Mouse (Mus musculus): Measurements from ENCODE around the gene Usp19. TPM values are rescaled to one million over a fixed set of nuclear protein-coding genes. Genes with fewer than 3 reads are reported as not detected.

Usp19 gene
- polyA plus RNA-seq, 1 experiment = 86.0 TPM

DNA sequence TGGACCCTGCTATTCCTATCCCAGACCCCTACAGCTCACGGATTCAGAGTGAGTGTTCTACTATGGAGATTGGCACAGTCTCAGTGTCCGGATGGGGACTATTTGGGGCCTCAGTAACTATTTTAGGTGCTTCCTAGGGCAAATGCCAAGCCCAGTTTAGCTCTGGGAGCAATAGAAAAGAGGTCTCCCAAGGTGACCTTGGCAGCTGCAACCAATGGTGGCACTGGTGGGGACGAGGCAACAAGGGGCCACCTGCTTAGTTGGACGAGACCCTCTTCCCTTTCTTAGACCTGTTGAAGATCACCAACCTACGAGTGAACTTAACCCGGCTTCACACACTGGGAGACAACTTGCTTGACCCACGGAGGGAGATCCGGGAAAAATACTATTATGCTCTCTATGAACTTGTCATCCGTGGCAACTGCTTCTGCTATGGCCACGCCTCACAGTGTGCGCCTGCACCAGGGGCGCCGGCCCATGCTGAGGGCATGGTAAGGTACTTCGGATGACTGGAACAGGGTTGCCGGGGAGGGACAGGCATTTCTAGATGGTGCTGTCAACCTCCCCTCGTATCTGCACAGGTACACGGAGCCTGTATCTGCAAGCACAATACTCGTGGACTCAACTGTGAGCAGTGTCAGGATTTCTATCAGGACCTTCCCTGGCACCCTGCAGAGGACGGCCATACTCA, 8.7 kb upstream of the Usp19 start:
- no peak overlapping the region for H3K9ac ChIP-seq (ENCODE audit: low read depth, poor library complexity, severe bottlenecking)
- H3K4me1 ChIP-seq (ENCODE audit: control insufficient read depth, insufficient read depth, low read length) = peaks cover 3% of the 10 kb centered on the region
- H3K9me3 ChIP-seq (replicated peaks; ENCODE audit: control insufficient read depth, insufficient read depth, low read length, poor library complexity, severe bottlenecking) = no peaks in the 10 kb centered on the region
- no peak overlapping the region for H3K27ac ChIP-seq (ENCODE audit: insufficient read depth, low read length)
- H3K36me3 ChIP-seq (ENCODE audit: control insufficient read depth, insufficient read depth, low read length, poor library complexity, severe bottlenecking) = no peaks in the 10 kb centered on the region
- no peak overlapping the region for H3K4me3 ChIP-seq (ENCODE audit: low read depth, low read length)
- H3K27me3 ChIP-seq (ENCODE audit: control insufficient read depth, insufficient read depth, low read length, poor library complexity, severe bottlenecking) = no peaks in the 10 kb centered on the region
- TF ChIP-seq EP300 (IDR thresholded peaks at IDR 0.05; ENCODE audit: insufficient read depth, low read depth, low read length) (no peak), CTCF (IDR thresholded peaks at IDR 0.05; ENCODE audit: low read depth, low read length) (no peak), POLR2A (IDR thresholded peaks at IDR 0.05; ENCODE audit: insufficient read depth, low read length) (no peak)

DNA sequence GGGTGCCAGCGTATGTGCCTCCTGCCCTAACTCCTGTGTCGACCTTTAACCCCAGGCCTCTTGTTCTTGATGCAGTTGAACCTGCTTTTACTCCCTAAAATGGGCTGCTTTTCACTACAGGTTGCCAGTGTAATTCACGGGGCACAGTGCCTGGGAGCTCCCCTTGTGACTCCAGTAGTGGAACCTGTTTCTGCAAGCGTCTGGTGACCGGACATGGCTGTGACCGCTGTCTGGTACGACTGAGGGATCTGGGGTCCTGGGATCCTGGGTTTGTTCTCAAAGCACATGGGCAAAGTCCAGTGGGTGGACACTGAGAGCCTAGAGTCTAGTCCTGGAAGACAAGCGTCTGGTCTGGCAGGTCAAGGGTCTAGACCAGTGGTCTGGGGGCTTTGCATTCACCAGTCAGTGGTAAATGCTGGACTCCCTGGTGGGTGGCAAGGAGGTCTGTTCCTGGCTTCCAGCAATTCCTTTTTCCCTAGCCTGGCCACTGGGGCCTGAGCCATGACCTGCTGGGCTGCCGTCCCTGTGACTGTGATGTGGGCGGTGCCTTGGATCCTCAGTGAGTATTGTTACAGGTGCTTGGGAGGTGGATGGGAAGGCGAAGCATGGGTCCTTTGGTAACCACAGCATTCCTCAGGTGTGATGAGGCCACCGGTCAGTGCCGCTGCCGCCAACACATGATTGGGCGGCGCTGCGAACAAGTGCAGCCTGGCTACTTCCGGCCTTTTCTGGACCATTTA, 7.2 kb upstream of the Usp19 start:
- Histone ChIP-seq H3K27me3 (ENCODE audit: control insufficient read depth, insufficient read depth, low read length, poor library complexity, severe bottlenecking) (no peaks in the 10 kb centered on the region), H3K36me3 (ENCODE audit: control insufficient read depth, insufficient read depth, low read length, poor library complexity, severe bottlenecking) (no peaks in the 10 kb centered on the region), H3K4me1 (ENCODE audit: control insufficient read depth, insufficient read depth, low read length) (peaks cover 3% of the 10 kb centered on the region), H3K9ac (ENCODE audit: low read depth, poor library complexity, severe bottlenecking) (no peak overlapping the region), H3K27ac (ENCODE audit: insufficient read depth, low read length) (no peak overlapping the region), H3K9me3 (replicated peaks; ENCODE audit: control insufficient read depth, insufficient read depth, low read length, poor library complexity, severe bottlenecking) (no peaks in the 10 kb centered on the region), H3K4me3 (ENCODE audit: low read depth, low read length) (no peak overlapping the region)
- TF ChIP-seq CTCF (IDR thresholded peaks at IDR 0.05; ENCODE audit: low read depth, low read length) (no peak), EP300 (IDR thresholded peaks at IDR 0.05; ENCODE audit: insufficient read depth, low read depth, low read length) (no peak), POLR2A (IDR thresholded peaks at IDR 0.05; ENCODE audit: insufficient read depth, low read length) (no peak)

DNA sequence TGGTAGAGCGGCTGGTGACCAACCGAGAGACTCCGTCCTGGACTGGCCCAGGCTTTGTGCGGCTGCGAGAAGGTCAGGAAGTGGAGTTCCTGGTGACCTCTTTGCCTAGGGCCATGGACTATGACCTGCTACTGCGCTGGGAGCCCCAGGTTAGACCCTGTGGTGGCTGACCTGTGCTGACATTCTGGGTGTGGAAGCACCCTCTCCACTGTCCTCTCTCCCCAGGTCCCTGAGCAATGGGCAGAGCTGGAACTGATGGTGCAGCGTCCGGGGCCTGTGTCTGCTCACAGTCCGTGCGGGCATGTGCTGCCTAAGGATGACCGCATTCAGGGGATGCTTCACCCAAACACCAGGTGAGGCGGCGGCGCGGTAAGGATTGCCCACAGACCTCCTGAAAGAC, 6.4 kb upstream of the Usp19 start:
- Histone ChIP-seq H3K9me3 (replicated peaks; ENCODE audit: control insufficient read depth, insufficient read depth, low read length, poor library complexity, severe bottlenecking) (no peaks in the 10 kb centered on the region), H3K4me1 (ENCODE audit: control insufficient read depth, insufficient read depth, low read length) (peaks cover 3% of the 10 kb centered on the region), H3K36me3 (ENCODE audit: control insufficient read depth, insufficient read depth, low read length, poor library complexity, severe bottlenecking) (no peaks in the 10 kb centered on the region), H3K27me3 (ENCODE audit: control insufficient read depth, insufficient read depth, low read length, poor library complexity, severe bottlenecking) (no peaks in the 10 kb centered on the region), H3K4me3 (ENCODE audit: low read depth, low read length) (no peak overlapping the region), H3K27ac (ENCODE audit: insufficient read depth, low read length) (no peak overlapping the region), H3K9ac (ENCODE audit: low read depth, poor library complexity, severe bottlenecking) (no peak overlapping the region)
- TF ChIP-seq POLR2A (IDR thresholded peaks at IDR 0.05; ENCODE audit: insufficient read depth, low read length) (no peak), CTCF (IDR thresholded peaks at IDR 0.05; ENCODE audit: low read depth, low read length) (no peak), EP300 (IDR thresholded peaks at IDR 0.05; ENCODE audit: insufficient read depth, low read depth, low read length) (no peak)

DNA sequence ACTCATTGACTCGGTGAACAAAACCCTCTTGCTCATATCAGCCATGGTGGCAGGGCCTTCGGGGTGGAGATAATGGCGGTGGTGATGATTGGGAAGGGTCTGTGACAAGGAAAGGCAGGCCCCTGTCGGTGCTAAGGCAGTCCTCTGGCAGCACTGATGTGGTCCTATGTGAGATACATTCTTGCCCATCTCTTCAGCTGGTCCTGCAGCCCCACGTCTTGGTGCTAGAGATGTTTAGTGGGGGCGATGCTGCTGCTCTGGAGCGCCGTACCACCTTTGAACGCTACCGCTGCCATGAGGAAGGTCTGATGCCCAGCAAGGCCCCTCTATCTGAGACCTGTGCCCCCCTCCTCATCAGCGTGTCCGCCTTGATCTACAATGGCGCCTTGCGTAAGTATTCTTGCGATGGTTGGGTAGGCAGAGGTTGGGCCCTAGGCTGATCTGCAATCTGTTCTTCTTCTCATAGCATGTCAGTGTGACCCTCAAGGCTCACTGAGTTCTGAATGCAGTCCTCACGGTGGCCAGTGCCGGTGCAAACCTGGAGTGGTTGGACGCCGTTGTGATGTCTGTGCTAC, 5.0 kb upstream of the Usp19 start:
- Histone ChIP-seq H3K27me3 (ENCODE audit: control insufficient read depth, insufficient read depth, low read length, poor library complexity, severe bottlenecking) (no peaks in the 10 kb centered on the region), H3K9me3 (replicated peaks; ENCODE audit: control insufficient read depth, insufficient read depth, low read length, poor library complexity, severe bottlenecking) (no peaks in the 10 kb centered on the region), H3K4me3 (ENCODE audit: low read depth, low read length) (no peak overlapping the region), H3K4me1 (ENCODE audit: control insufficient read depth, insufficient read depth, low read length) (peaks cover 3% of the 10 kb centered on the region), H3K27ac (ENCODE audit: insufficient read depth, low read length) (no peak overlapping the region), H3K36me3 (ENCODE audit: control insufficient read depth, insufficient read depth, low read length, poor library complexity, severe bottlenecking) (no peaks in the 10 kb centered on the region), H3K9ac (ENCODE audit: low read depth, poor library complexity, severe bottlenecking) (no peak overlapping the region)
- TF ChIP-seq CTCF (IDR thresholded peaks at IDR 0.05; ENCODE audit: low read depth, low read length) (no peak), EP300 (IDR thresholded peaks at IDR 0.05; ENCODE audit: insufficient read depth, low read depth, low read length) (no peak), POLR2A (IDR thresholded peaks at IDR 0.05; ENCODE audit: insufficient read depth, low read length) (no peak)

DNA sequence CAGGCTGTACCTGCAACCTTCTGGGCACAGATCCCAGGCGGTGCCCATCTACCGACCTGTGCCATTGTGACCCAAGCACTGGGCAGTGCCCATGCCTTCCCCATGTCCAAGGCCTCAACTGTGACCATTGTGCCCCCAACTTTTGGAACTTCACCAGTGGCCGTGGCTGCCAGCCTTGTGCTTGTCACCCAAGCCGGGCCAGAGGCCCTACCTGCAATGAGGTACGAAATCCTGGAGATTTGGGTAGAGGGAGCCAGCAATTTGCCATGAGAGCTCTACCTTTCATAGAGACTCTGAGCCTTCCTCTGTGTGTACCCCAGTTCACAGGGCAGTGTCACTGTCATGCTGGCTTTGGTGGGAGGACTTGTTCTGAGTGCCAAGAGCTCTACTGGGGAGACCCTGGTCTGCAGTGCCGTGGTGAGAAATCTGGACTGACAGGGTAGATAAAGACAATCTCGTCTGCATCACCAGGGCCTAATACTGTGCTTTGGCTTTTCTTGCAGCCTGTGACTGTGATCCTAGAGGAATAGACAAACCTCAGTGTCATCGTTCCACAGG, 3.4 kb upstream of the Usp19 start:
- H3K27me3 ChIP-seq (ENCODE audit: control insufficient read depth, insufficient read depth, low read length, poor library complexity, severe bottlenecking) = no peaks in the 10 kb centered on the region
- no peak overlapping the region for H3K9ac ChIP-seq (ENCODE audit: low read depth, poor library complexity, severe bottlenecking)
- no peak overlapping the region for H3K4me3 ChIP-seq (ENCODE audit: low read depth, low read length)
- H3K27ac ChIP-seq (ENCODE audit: insufficient read depth, low read length) = no peak overlapping the region
- H3K4me1 ChIP-seq (ENCODE audit: control insufficient read depth, insufficient read depth, low read length) = no peaks in the 10 kb centered on the region
- no peak for TF ChIP-seq EP300 (IDR thresholded peaks at IDR 0.05; ENCODE audit: insufficient read depth, low read depth, low read length)
- TF ChIP-seq POLR2A (IDR thresholded peaks at IDR 0.05; ENCODE audit: insufficient read depth, low read length) = no peak
- TF ChIP-seq CTCF (IDR thresholded peaks at IDR 0.05; ENCODE audit: low read depth, low read length) = no peak
- H3K36me3 ChIP-seq (ENCODE audit: control insufficient read depth, insufficient read depth, low read length, poor library complexity, severe bottlenecking) = no peaks in the 10 kb centered on the region
- H3K9me3 ChIP-seq (replicated peaks; ENCODE audit: control insufficient read depth, insufficient read depth, low read length, poor library complexity, severe bottlenecking) = no peaks in the 10 kb centered on the region

Measured in ES-Bruce4 (cell line).